Mouse (Mus musculus): Measurements from ENCODE around the gene Med12l. TPM values are rescaled to one million over a fixed set of nuclear protein-coding genes. Genes with fewer than 3 reads are reported as not detected.
"Not testable (repeated sequence)": the region's sequence is repeated elsewhere in the genome, so short reads cannot be mapped to it uniquely, and the experiment has no call there.

Med12l gene
- polyA plus RNA-seq, 1 experiment from 2014 or later = 2.1 TPM

DNA sequence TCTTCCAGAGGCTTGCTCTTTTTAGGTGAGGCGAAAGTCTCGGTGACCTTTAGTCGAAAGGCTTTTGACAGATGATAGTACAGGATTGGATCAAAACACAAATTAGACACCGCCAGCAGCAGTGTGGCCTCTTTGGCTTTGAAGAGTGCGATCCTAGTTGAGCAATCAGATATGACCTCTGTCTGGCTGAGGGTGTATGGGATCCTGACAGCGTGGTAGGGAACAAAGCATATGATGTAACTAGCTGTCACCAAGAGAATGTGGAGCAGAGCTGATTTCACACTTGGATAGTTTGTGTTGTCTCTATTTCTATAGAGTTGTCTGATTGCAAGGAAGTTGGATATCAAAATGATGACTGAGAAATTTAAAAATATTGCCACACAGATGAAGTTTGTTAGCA is 91.8 kb downstream of the Med12l start:
- Histone ChIP-seq H3K36me3 (ENCODE audit: control insufficient read depth, insufficient read depth, low read length) (no peaks in the 10 kb centered on the region), H3K27me3 (ENCODE audit: control insufficient read depth, insufficient read depth, low read length) (no peaks in the 10 kb centered on the region), H3K4me3 (ENCODE audit: low read depth, low read length) (no peak overlapping the region), H3K27ac (ENCODE audit: low read length) (no peak overlapping the region), H3K4me2 (replicated peaks; ENCODE audit: low read depth, low read length) (no peak overlapping the region), H3K4me1 (ENCODE audit: control insufficient read depth, insufficient read depth, low read length) (no peaks in the 10 kb centered on the region), H3K9me3 (ENCODE audit: control insufficient read depth, low read depth, low read length) (no peaks in the 10 kb centered on the region), H3K9ac (replicated peaks; ENCODE audit: low read depth, low read length) (no peak overlapping the region)
- WGBS = 81% methylated on average over 6 of the region's 6 CpGs
- ATAC-seq (ENCODE audit: insufficient number of reproducible peaks, insufficient read depth, low FRiP score, low read depth) = no peak

DNA sequence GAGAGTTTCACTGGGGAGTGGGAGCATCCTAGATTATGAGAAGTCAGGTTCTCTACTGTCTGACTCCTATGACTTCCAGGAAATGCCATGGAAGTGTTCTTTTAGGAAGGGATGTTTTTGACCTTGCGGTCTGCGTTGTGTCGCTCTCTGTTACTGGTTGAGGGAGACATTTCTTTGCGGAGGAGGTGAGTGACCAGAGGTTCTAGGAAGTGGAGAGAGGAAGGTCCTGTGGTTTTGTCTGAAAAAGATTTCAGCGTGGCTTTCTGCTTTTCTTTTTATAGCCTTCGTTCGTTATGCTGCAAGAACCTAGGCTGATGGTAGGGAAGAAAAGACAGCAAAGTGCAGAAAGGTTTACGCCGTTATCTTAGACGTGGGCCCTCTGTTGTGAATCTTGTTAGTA is 92.9 kb downstream of the Med12l start:
- Histone ChIP-seq H3K9ac (replicated peaks; ENCODE audit: low read depth, low read length) (no peak overlapping the region), H3K27ac (ENCODE audit: low read length) (no peak overlapping the region), H3K4me3 (ENCODE audit: low read depth, low read length) (no peak overlapping the region), H3K36me3 (ENCODE audit: control insufficient read depth, insufficient read depth, low read length) (no peaks in the 10 kb centered on the region), H3K27me3 (ENCODE audit: control insufficient read depth, insufficient read depth, low read length) (no peaks in the 10 kb centered on the region), H3K9me3 (ENCODE audit: control insufficient read depth, low read depth, low read length) (no peaks in the 10 kb centered on the region), H3K4me1 (ENCODE audit: control insufficient read depth, insufficient read depth, low read length) (no peaks in the 10 kb centered on the region), H3K4me2 (replicated peaks; ENCODE audit: low read depth, low read length) (no peak overlapping the region)
- no peak for ATAC-seq (ENCODE audit: insufficient number of reproducible peaks, insufficient read depth, low FRiP score, low read depth)
- WGBS = 89% methylated on average over 10 of the region's 10 CpGs

DNA sequence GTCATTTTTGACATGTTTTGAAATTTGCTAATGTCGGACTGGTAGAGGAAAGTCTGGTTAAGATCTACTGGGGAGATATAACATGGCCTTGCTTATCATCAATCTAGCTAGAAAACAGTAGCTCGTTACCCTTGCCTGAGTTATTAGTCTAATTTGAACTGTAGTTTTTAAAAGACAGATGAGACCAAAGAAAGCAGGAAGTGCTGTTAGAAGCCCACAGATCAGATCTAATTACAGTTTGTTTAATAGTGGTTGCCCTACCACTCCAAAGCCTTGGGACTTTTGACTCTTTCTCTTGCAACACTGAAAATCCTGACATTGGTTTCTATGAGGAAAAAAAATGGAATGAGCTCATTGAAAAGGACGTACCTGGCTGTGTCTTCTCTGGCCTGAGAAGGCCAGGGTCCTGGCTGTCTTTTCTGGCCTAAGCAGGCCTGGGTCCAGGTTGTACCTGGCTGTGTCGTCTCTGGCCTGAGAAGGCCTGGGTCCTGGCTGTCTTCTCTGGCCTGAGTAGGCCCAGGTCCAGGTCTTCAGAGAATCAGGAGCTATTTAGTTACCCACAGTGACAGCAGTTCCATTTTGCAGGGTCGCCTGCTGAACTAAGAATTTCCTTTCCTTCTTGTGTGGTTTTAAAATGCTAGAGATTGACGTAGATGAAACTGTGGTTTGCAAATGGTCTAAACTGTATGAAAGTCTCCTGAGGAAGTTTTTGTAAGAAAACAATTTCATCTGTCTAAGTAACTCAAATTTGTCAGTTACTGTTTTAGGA is 95.8 kb downstream of the Med12l start, which contains the start of gene Gpr171:
Gene Gpr171, minus strand, starts transcription at position 604 of the 769 bp plus-strand sequence.
- Histone ChIP-seq H3K9ac (replicated peaks; ENCODE audit: low read depth, low read length) (no peak within 1 kb of the TSS), H3K27me3 (ENCODE audit: control insufficient read depth, insufficient read depth, low read length) (no peaks in the 10 kb centered on the region), H3K4me2 (replicated peaks; ENCODE audit: low read depth, low read length) (no peak within 1 kb of the TSS), H3K27ac (ENCODE audit: low read length) (no peak within 1 kb of the TSS), H3K4me3 (ENCODE audit: low read depth, low read length) (no peak within 1 kb of the TSS), H3K4me1 (ENCODE audit: control insufficient read depth, insufficient read depth, low read length) (no peaks in the 10 kb centered on the region), H3K9me3 (ENCODE audit: control insufficient read depth, low read depth, low read length) (no peaks in the 10 kb centered on the region), H3K36me3 (ENCODE audit: control insufficient read depth, insufficient read depth, low read length) (no peaks in the 10 kb centered on the region)
- WGBS = 55% methylated on average over 6 of the region's 6 CpGs
- ATAC-seq (ENCODE audit: insufficient number of reproducible peaks, insufficient read depth, low FRiP score, low read depth) = no peak

DNA sequence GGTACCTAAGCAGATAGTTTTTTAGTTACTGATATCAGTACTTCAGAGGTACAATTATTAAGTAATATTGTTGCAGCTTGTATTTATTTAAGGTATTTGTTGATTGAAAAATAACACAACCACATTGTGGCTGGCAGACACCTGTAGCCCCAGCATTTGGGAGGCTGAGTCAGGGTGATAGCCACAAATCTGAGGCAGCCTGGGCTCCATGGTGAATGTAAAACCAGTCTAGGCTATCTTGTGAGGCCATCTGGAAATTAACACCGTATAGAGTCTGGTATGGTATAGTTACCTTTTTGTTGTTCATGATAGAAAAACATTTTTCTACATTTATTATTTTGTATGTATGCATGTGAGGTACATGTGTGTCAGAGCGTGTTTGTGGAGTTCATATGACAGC is 96.5 kb downstream of the Med12l start:
- ATAC-seq (ENCODE audit: insufficient number of reproducible peaks, insufficient read depth, low FRiP score, low read depth) = no peak
- no peaks in the 10 kb centered on the region for H3K27me3 ChIP-seq (ENCODE audit: control insufficient read depth, insufficient read depth, low read length)
- H3K27ac ChIP-seq (ENCODE audit: low read length) = no peak overlapping the region
- no peaks in the 10 kb centered on the region for H3K36me3 ChIP-seq (ENCODE audit: control insufficient read depth, insufficient read depth, low read length)
- H3K4me2 ChIP-seq (replicated peaks; ENCODE audit: low read depth, low read length) = no peak overlapping the region
- no peaks in the 10 kb centered on the region for H3K9me3 ChIP-seq (ENCODE audit: control insufficient read depth, low read depth, low read length)
- H3K4me1 ChIP-seq (ENCODE audit: control insufficient read depth, insufficient read depth, low read length) = no peaks in the 10 kb centered on the region
- H3K9ac ChIP-seq (replicated peaks; ENCODE audit: low read depth, low read length) = no peak overlapping the region
- H3K4me3 ChIP-seq (ENCODE audit: low read depth, low read length) = no peak overlapping the region
- WGBS = 94% methylated on average over 2 of the region's 2 CpGs

DNA sequence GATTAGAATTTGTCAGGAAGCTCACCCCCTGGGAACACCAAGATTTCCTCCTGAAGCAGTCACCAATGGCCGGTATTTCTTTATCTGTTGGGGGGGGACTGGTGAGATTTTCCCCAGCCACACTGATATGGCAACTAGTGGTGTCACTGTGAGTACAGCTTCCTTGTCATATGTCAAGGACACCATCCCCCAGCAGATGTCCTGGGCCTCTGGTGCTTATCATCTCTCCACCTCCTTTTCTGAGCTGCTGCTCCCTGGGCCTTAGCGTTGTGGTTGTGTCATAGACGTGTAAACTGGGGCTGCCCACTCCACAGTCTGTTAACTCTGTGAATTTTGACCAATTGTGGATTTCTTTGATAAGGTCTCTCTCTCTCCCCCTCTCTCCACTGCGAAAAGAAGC is 98.8 kb downstream of the Med12l start:
- H3K36me3 ChIP-seq (ENCODE audit: control insufficient read depth, insufficient read depth, low read length) = no peaks in the 10 kb centered on the region

DNA sequence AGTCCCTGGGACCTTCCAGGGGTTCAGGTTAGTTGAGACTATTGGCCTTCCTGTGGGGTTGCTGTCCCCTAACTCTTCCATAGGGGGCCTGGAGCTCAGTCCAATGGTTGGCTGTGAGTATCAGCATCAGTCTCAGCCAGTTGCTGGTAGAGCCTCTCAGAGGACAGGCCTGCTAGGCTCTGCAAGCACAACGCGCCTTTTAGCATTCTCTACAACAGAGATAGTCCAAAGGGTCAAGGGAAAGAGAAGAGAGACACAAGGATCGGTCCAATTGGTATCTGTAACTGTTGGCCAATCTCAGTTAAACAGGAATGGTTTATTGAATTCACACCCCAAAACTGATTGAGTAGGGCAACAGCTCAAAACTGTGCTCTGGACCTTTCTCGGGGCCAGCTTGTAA is 101.8 kb downstream of the Med12l start:
- Histone ChIP-seq H3K27ac (ENCODE audit: low read length) (no peak overlapping the region), H3K4me1 (ENCODE audit: control insufficient read depth, insufficient read depth, low read length) (no peaks in the 10 kb centered on the region), H3K36me3 (ENCODE audit: control insufficient read depth, insufficient read depth, low read length) (no peaks in the 10 kb centered on the region), H3K4me2 (replicated peaks; ENCODE audit: low read depth, low read length) (no peak overlapping the region), H3K9me3 (ENCODE audit: control insufficient read depth, low read depth, low read length) (no peaks in the 10 kb centered on the region), H3K27me3 (ENCODE audit: control insufficient read depth, insufficient read depth, low read length) (0 out of 2 replicates have a peak, but pooled peaks cover 3% of the 10 kb centered on the region), H3K9ac (replicated peaks; ENCODE audit: low read depth, low read length) (no peak overlapping the region), H3K4me3 (ENCODE audit: low read depth, low read length) (no peak overlapping the region)
- ATAC-seq (ENCODE audit: insufficient number of reproducible peaks, insufficient read depth, low FRiP score, low read depth) = no peak
- WGBS = 95% methylated on average over 4 of the region's 4 CpGs

More for the DNA sequence above, 98.8 kb downstream of the Med12l start:
- Histone ChIP-seq H3K4me3 (ENCODE audit: low read depth, low read length) (no peak overlapping the region), H3K9ac (replicated peaks; ENCODE audit: low read depth, low read length) (no peak overlapping the region), H3K4me2 (replicated peaks; ENCODE audit: low read depth, low read length) (no peak overlapping the region), H3K9me3 (ENCODE audit: control insufficient read depth, low read depth, low read length) (no peaks in the 10 kb centered on the region), H3K27ac (ENCODE audit: low read length) (no peak overlapping the region), H3K4me1 (ENCODE audit: control insufficient read depth, insufficient read depth, low read length) (no peaks in the 10 kb centered on the region), H3K27me3 (ENCODE audit: control insufficient read depth, insufficient read depth, low read length) (0 out of 2 replicates have a peak, but pooled peaks cover 3% of the 10 kb centered on the region)
- no peak for ATAC-seq (ENCODE audit: insufficient number of reproducible peaks, insufficient read depth, low FRiP score, low read depth)
- 76% methylated on average over 4 of the region's 4 CpGs for WGBS

DNA sequence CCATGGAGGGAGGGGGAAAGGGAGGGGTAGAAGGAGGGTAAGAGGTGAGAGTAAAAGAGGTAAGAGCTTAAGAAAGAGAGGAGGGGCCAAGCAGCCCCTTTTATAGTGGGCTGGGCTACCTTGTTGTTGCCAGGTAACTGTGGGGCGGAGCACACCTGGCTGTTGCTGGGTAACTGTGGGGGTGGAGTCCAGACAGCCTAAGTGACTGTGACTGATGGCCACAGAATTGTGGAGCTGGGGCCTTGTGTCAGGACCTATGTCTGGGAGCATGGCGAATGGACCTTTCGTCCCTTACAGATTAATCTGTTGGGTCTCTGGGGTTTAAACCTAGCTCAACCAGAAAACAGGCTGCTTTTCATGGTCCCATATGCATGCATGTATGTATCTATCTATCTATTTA is 104.2 kb downstream of the Med12l start:
- not testable (repeated sequence) for H3K4me1 ChIP-seq (ENCODE audit: control insufficient read depth, insufficient read depth, low read length); ATAC-seq (ENCODE audit: insufficient number of reproducible peaks, insufficient read depth, low FRiP score, low read depth); H3K4me2 ChIP-seq (replicated peaks; ENCODE audit: low read depth, low read length); H3K36me3 ChIP-seq (ENCODE audit: control insufficient read depth, insufficient read depth, low read length); H3K9me3 ChIP-seq (ENCODE audit: control insufficient read depth, low read depth, low read length); H3K4me3 ChIP-seq (ENCODE audit: low read depth, low read length); H3K27me3 ChIP-seq (ENCODE audit: control insufficient read depth, insufficient read depth, low read length); H3K27ac ChIP-seq (ENCODE audit: low read length); H3K9ac ChIP-seq (replicated peaks; ENCODE audit: low read depth, low read length)
- WGBS = 90% methylated on average over 3 of the region's 3 CpGs

DNA sequence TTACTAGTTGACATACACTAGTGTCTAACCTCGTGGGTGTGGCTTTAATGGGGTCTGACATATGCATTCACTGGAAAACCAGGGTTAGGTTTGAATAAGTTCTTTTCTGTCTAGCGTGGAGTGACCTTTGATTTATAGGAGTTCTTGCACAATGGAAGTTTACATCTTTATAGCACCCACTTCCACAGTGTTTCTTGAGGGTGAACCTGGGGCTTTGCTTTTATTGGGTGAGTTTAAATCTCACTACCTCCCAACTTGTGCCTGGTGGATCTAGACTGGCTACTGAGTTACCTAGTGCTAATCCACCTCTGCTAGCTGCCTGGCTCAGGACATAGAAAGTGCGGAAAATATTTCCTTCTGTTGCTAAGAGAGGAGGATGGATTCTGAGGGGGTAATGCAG is 106.3 kb downstream of the Med12l start:
- no peaks in the 10 kb centered on the region for H3K36me3 ChIP-seq (ENCODE audit: control insufficient read depth, insufficient read depth, low read length)
- no peaks in the 10 kb centered on the region for H3K4me1 ChIP-seq (ENCODE audit: control insufficient read depth, insufficient read depth, low read length)
- no peak overlapping the region for H3K4me3 ChIP-seq (ENCODE audit: low read depth, low read length)
- WGBS = 63% methylated on average over 3 of the region's 3 CpGs
- H3K27ac ChIP-seq (ENCODE audit: low read length) = no peak overlapping the region
- H3K4me2 ChIP-seq (replicated peaks; ENCODE audit: low read depth, low read length) = no peak overlapping the region
- 0 out of 2 replicates have a peak, but pooled peaks cover 3% of the 10 kb centered on the region for H3K27me3 ChIP-seq (ENCODE audit: control insufficient read depth, insufficient read depth, low read length)
- H3K9ac ChIP-seq (replicated peaks; ENCODE audit: low read depth, low read length) = no peak overlapping the region
- no peak for ATAC-seq (ENCODE audit: insufficient number of reproducible peaks, insufficient read depth, low FRiP score, low read depth)
- H3K9me3 ChIP-seq (ENCODE audit: control insufficient read depth, low read depth, low read length) = no peaks in the 10 kb centered on the region

DNA sequence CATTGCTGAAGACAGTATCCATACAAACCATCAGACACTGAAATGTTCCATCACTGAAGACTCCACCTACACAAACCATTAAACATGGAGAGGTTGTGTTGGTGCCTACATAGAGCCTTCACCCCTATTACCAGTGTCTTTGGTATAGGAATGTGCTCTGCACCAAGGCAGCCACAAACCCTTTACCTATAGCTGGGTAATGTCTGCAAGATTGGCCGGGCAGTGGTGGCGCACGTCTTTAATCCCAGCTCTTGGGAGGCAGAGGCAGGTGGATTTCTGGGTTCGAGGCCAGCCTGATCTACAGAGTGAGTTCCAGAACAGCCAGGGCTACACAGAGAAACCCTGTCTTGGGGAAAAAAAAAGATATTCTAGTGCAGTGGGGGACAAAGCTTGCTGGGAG is 107.7 kb downstream of the Med12l start:
- H3K27me3 ChIP-seq (ENCODE audit: control insufficient read depth, insufficient read depth, low read length); H3K9ac ChIP-seq (replicated peaks; ENCODE audit: low read depth, low read length); H3K9me3 ChIP-seq (ENCODE audit: control insufficient read depth, low read depth, low read length); H3K4me1 ChIP-seq (ENCODE audit: control insufficient read depth, insufficient read depth, low read length); H3K4me3 ChIP-seq (ENCODE audit: low read depth, low read length); H3K36me3 ChIP-seq (ENCODE audit: control insufficient read depth, insufficient read depth, low read length); H3K27ac ChIP-seq (ENCODE audit: low read length); ATAC-seq (ENCODE audit: insufficient number of reproducible peaks, insufficient read depth, low FRiP score, low read depth); H3K4me2 ChIP-seq (replicated peaks; ENCODE audit: low read depth, low read length): not testable (repeated sequence)
- 95% methylated on average over 4 of the region's 4 CpGs for WGBS

Measured in stomach, embryonic 14.5 days (tissue).